Mouse (Mus musculus) erythroid progenitor cell, adult 5-6 weeks (primary cell): ENCODE measurements around the gene Ip6k3. TPM values are rescaled to one million over a fixed set of nuclear protein-coding genes. Genes with fewer than 3 reads are reported as not detected.

ENCODE experiments used
- ATAC-seq: replicated peaks from 2 replicates; pipeline ENCODE4 v1.8.0; 2016; ENCODE audit warnings: moderate number of reproducible peaks, mild to moderate bottlenecking, moderate TSS enrichment, inconsistent platforms; ENCODE audit not compliant: poor library complexity, low FRiP score, severe bottlenecking
- total RNA-seq, 2 experiments: library from RNA; stranded (forward) in 1 of 2; stranded (reverse) in 1 of 2; fragments of 150-400 nt in 1 of 2; fragments of 186-747, 209-891 nt in 1 of 2; gene quantifications; 2 replicates each; pipeline versions ENCODE4 v1.2.3 to v1.2.4; 2015 to 2017; ENCODE audit warnings: low replicate concordance in 2 of 2

The Ip6k3 gene
- total RNA-seq, 2 experiments from 2014 or later = not detected

- no peak for ATAC-seq
Measured at GRCm38 (mm10) chr17:27158439-27158838, 9.2 kb downstream of the Ip6k3 start.

GRCm38 (mm10) chr17:27155752-27156151 is 11.8 kb downstream of the Ip6k3 start:
- no peak for ATAC-seq

- no peak for ATAC-seq
Measured at GRCm38 (mm10) chr17:27154881-27155280, 12.7 kb downstream of the Ip6k3 start.

GRCm38 (mm10) chr17:27154256-27154655 is 13.3 kb downstream of the Ip6k3 start:
- no peak for ATAC-seq

GRCm38 (mm10) chr17:27153773-27154193 is 13.8 kb downstream of the Ip6k3 start:
- ATAC-seq = no peak

- ATAC-seq = peak; percentile 79
Measured at GRCm38 (mm10) chr17:27152976-27153723, 14.4 kb downstream of the Ip6k3 start.

GRCm38 (mm10) chr17:27151411-27151810 is 16.2 kb downstream of the Ip6k3 start:
- peak; percentile 64 for ATAC-seq

- no peak for ATAC-seq
Measured at GRCm38 (mm10) chr17:27150871-27151270, 16.7 kb downstream of the Ip6k3 start.

- no peak for ATAC-seq
Measured at GRCm38 (mm10) chr17:27146323-27146923, 21.2 kb downstream of the Ip6k3 start.

- ATAC-seq = no peak
Measured at GRCm38 (mm10) chr17:27144152-27144551, 23.4 kb downstream of the Ip6k3 start.

GRCm38 (mm10) chr17:27141971-27142450 is 25.6 kb downstream of the Ip6k3 start:
- no peak for ATAC-seq

GRCm38 (mm10) chr17:27140262-27140661 is 27.3 kb downstream of the Ip6k3 start:
- ATAC-seq = no peak

- no peak for ATAC-seq
Measured at GRCm38 (mm10) chr17:27139304-27139703, 28.3 kb downstream of the Ip6k3 start.

- ATAC-seq = no peak
Measured at GRCm38 (mm10) chr17:27138396-27138795, 29.2 kb downstream of the Ip6k3 start.

GRCm38 (mm10) chr17:27134715-27135114 is 32.9 kb downstream of the Ip6k3 start:
- ATAC-seq = no peak

GRCm38 (mm10) chr17:27134187-27134586 is 33.4 kb downstream of the Ip6k3 start:
- ATAC-seq = peak; percentile 37

- peak; percentile 97 for ATAC-seq
Measured at GRCm38 (mm10) chr17:27133551-27134141, 33.9 kb downstream of the Ip6k3 start, which contains the start of gene Uqcc2. Uqcc2 (minus strand) TSS chr17:27133916.

GRCm38 (mm10) chr17:27132238-27132637 is 35.4 kb downstream of the Ip6k3 start:
- no peak for ATAC-seq

GRCm38 (mm10) chr17:27131240-27131665 is 36.3 kb downstream of the Ip6k3 start:
- no peak for ATAC-seq

GRCm38 (mm10) chr17:27130246-27130645 is 37.3 kb downstream of the Ip6k3 start:
- no peak for ATAC-seq

- no peak for ATAC-seq
Measured at GRCm38 (mm10) chr17:27129819-27130218, 37.8 kb downstream of the Ip6k3 start.
